ENCODE assay signal across 8 mouse cellular contexts in genomic region chr5:134311894-134312411, GRCm38 (mm10). TPM values are rescaled to one million over a fixed set of nuclear protein-coding genes. Genes with fewer than 3 reads are reported as not detected.
A peak's percentile ranks its signal among the peaks of the same experiment; 100 is the strongest.
DNase-seq lines count a peak whose midpoint lies in the region; ATAC-seq and TF ChIP-seq lines count a peak whose summit lies in the region.

No protein-coding gene starts in this region.

- peak overlapping the region; percentile 77 for H3K4me2 ChIP-seq in kidney, embryonic 14.5 days (replicated peaks; ENCODE audit: low read depth, low read length)
- H3K4me2 ChIP-seq in neural tube, embryonic 13.5 days, result peak overlapping the region; percentile 76

- TF ChIP-seq CTCF in embryonic fibroblast, embryonic 13.5 days (IDR thresholded peaks at IDR 0.05; ENCODE audit: borderline replicate concordance, insufficient read depth, low read length), result no peak

- H3K27ac ChIP-seq in kidney, embryonic 14.5 days (ENCODE audit: low read depth, low read length), result peak overlapping the region; percentile 100; the same call in 1 of the 2 replicates
- no peak overlapping the region for H3K27ac ChIP-seq in embryonic fibroblast, embryonic 13.5 days (ENCODE audit: insufficient read depth, low read length)
- H3K27ac ChIP-seq in neural tube, embryonic 13.5 days (replicated peaks), result no peak overlapping the region

- H3K4me1 ChIP-seq in kidney, embryonic 14.5 days (ENCODE audit: control insufficient read depth, insufficient read depth, low read length), result peaks cover 12% of the 10 kb centered on the region; the same call in 1 of the 2 replicates
- H3K4me1 ChIP-seq in embryonic fibroblast, embryonic 13.5 days (ENCODE audit: control insufficient read depth, insufficient read depth, low read length), result 0 out of 2 replicates have a peak, but pooled peaks cover 2% of the 10 kb centered on the region
- peaks cover 55% of the 10 kb centered on the region for H3K4me1 ChIP-seq in neural tube, embryonic 13.5 days (replicated peaks)

- H3K9ac ChIP-seq in kidney, embryonic 14.5 days (ENCODE audit: low read depth, low read length), result peak overlapping the region; percentile 100; the same call in 1 of the 2 replicates
- peak overlapping the region; percentile 100 for H3K9ac ChIP-seq in neural tube, embryonic 13.5 days

- no peak for DNase-seq in kidney, adult 8-10 months
- peak; percentile 45 for DNase-seq in kidney, postnatal 10 days
- DNase-seq in gastrocnemius, adult 8-10 months (ENCODE audit: low spot score in 2 of 2), result no peak
- DNase-seq in lung, postnatal 14 days, result no peak

- 64% methylated on average over 6 of the region's 6 CpGs for WGBS in kidney, embryonic 14.5 days
- 71% methylated on average over 6 of the region's 6 CpGs for WGBS in neural tube, embryonic 13.5 days

- H3K4me3 ChIP-seq in kidney, embryonic 14.5 days (ENCODE audit: low read length), result peak overlapping the region; percentile 95
- H3K4me3 ChIP-seq in embryonic fibroblast, embryonic 13.5 days (ENCODE audit: insufficient read depth, low read length), result peak overlapping the region; percentile 22; the same call in 1 of the 2 replicates
- H3K4me3 ChIP-seq in neural tube, embryonic 13.5 days, result peak overlapping the region; percentile 86

- ATAC-seq in kidney, embryonic 14.5 days (ENCODE audit: low FRiP score, low TSS enrichment), result no peak
- no peak for ATAC-seq in neural tube, embryonic 13.5 days (ENCODE audit: low read depth)
- ATAC-seq in frontal cortex, adult (ENCODE audit: low TSS enrichment), result no peak

- no peaks in the 10 kb centered on the region for H3K9me3 ChIP-seq in kidney, embryonic 14.5 days (ENCODE audit: control insufficient read depth, low read length)
- H3K9me3 ChIP-seq in neural tube, embryonic 13.5 days, result no peaks in the 10 kb centered on the region

- H3K36me3 ChIP-seq in kidney, embryonic 14.5 days (ENCODE audit: control insufficient read depth, insufficient read depth, low read length), result peaks cover 37% of the 10 kb centered on the region
- H3K36me3 ChIP-seq in neural tube, embryonic 13.5 days, result peaks cover 43% of the 10 kb centered on the region

- no peaks in the 10 kb centered on the region for H3K27me3 ChIP-seq in kidney, embryonic 14.5 days (ENCODE audit: control insufficient read depth, insufficient read depth, low read length)
- no peaks in the 10 kb centered on the region for H3K27me3 ChIP-seq in neural tube, embryonic 13.5 days

- no peak for TF ChIP-seq POLR2A in embryonic fibroblast, embryonic 13.5 days (IDR thresholded peaks at IDR 0.05; ENCODE audit: low read depth, low read length)

RNA-seq across cellular contexts. Expression of gene Gtf2i, which starts 2.6 kb away (rescaled TPM):
- polyA plus RNA-seq in kidney, embryonic 14.5 days (2014; fragmentation: Nextera tagmentation; extraction: Ambion mirVana), result 131 and 196 TPM in 2 replicates
- 173 and 287 TPM in 2 replicates for polyA plus RNA-seq in embryonic fibroblast, embryonic 13.5 days (2011; ENCODE audit: insufficient read length, low read depth, missing spikeins)
- 188 and 247 TPM in 2 replicates for polyA plus RNA-seq in neural tube, embryonic 13.5 days (2015; fragmentation: Nextera tagmentation; extraction: Ambion mirVana)
- total RNA-seq in gastrocnemius, adult 8-10 months (2022), result 100 to 1,000 TPM; 109 to 119 (median 112) TPM

Comparison
In these comparisons a context has a peak if more than half of its experiments do, and no peak if none do; other contexts are left out.
1. H3K4me3 ChIP-seq: peak in every context shown above with its lines; median percentile 95 in kidney, embryonic 14.5 days; 86 in neural tube, embryonic 13.5 days; 22 in embryonic fibroblast, embryonic 13.5 days.